Comparison of ENCODE assay signal across 23 mouse cellular contexts in genomic region chr3:88479828-88480227, GRCm38 (mm10). TPM values are rescaled to one million over a fixed set of nuclear protein-coding genes. Genes with fewer than 3 reads are reported as not detected.
DNase-seq lines count a peak whose midpoint lies in the region; ATAC-seq and TF ChIP-seq lines count a peak whose summit lies in the region.
"Had no signal": no experiment of that assay in that cellular context is flagged by ENCODE, and none has a peak within 500 bp of the region (broad histone marks: within the 10 kb centered on the region; RNA-seq: fewer than 3 reads in every experiment).

No protein-coding gene starts in this region.

- WGBS in midbrain, embryonic 11.5 days, result 80% methylated on average over 4 of the region's 4 CpGs
- 86% methylated on average over 4 of the region's 4 CpGs for WGBS in midbrain, embryonic 14.5 days

- peak; percentile 83 for DNase-seq in midbrain, embryonic 11.5 days (ENCODE audit: low spot score, missing footprints)
- no peak for DNase-seq in midbrain, embryonic 14.5 days
- DNase-seq in CH12.LX (ENCODE audit: extremely low read depth), result no peak
- DNase-seq in Muller cell, postnatal 12 days (ENCODE audit: inconsistent ontology term), result no peak
- no peak for DNase-seq in c-Kit-positive CD71-positive TER-119-positive erythroid progenitor cells, embryonic 14.5 days (ENCODE audit: low spot score)
- DNase-seq: adrenal gland, adult 2 months; adrenal gland, adult 8-10 months; adrenal gland, postnatal 10 days; adrenal gland, postnatal 14 days; adrenal gland, postnatal 25 days; adrenal gland, postnatal 36 days; B cell, adult 2 months; cerebellum, adult 11 months; cerebellum, adult 11-12 months; cerebellum, adult 18-20 months; cerebellum, adult 2 months; cerebellum, adult 8-10 months; cerebellum, adult 9-10 months had no signal

- no peak for TF ChIP-seq EP300 in CH12.LX (IDR thresholded peaks at IDR 0.05; ENCODE audit: low read length)

- no peak for ATAC-seq in midbrain, embryonic 11.5 days (ENCODE audit: low FRiP score)
- no peak for ATAC-seq in midbrain, embryonic 14.5 days (ENCODE audit: low FRiP score, low TSS enrichment)
- ATAC-seq: activated CD4-positive, CD25-positive, alpha-beta regulatory T cell, adult 4 months; CD4-positive, CD25-positive, alpha-beta regulatory T cell, adult 4 months; Patski had no signal

- H3K79me2 ChIP-seq in CH12.LX (replicated peaks; ENCODE audit: control insufficient read depth, extremely low read depth, insufficient read depth, poor library complexity, severe bottlenecking), result no peaks in the 10 kb centered on the region
- H3K79me2 ChIP-seq in myocyte (ENCODE audit: control insufficient read depth, insufficient read depth), result peaks cover 6% of the 10 kb centered on the region

- TF ChIP-seq POLR2A in CH12.LX (IDR thresholded peaks at IDR 0.05; ENCODE audit: low read depth, low read length), result no peak
- no peak for TF ChIP-seq POLR2A in myocyte (IDR thresholded peaks at IDR 0.05; ENCODE audit: insufficient read length, low read depth)

- no peak overlapping the region for H3K4me3 ChIP-seq in midbrain, embryonic 11.5 days (ENCODE audit: low read depth, low read length)
- no peak overlapping the region for H3K4me3 ChIP-seq in midbrain, embryonic 14.5 days (replicated peaks; ENCODE audit: low read depth, low read length)
- H3K4me3 ChIP-seq in CH12.LX (replicated peaks in 1 of 3; ENCODE audit: low read depth in 2 of 3, low read length in 2 of 3, poor library complexity in 1 of 3) (no peak overlapping the region), myocyte (no peak overlapping the region)

- dilution Hi-C loops in CH12.LX (cut with MboI; ENCODE audit: extremely low pct_ligation_motif_present, extremely low pct_unique_long_range_greater_than_20kb, low sequenced_read_pairs), result no loop called here

- peaks cover 5% of the 10 kb centered on the region; the same call in 1 of the 2 replicates for H3K4me1 ChIP-seq in midbrain, embryonic 11.5 days (ENCODE audit: control insufficient read depth, insufficient read depth, low read length)
- H3K4me1 ChIP-seq in midbrain, embryonic 14.5 days (ENCODE audit: control insufficient read depth, insufficient read depth, low read length), result no peaks in the 10 kb centered on the region; the same call in 1 of the 2 replicates
- H3K4me1 ChIP-seq in CH12.LX (ENCODE audit: control insufficient read depth in 1 of 2, insufficient read depth in 2 of 2), result 0 out of 4 replicates have a peak, but pooled peaks cover 0 to 2% of the 10 kb centered on the region in 2 experiments

- no peak for TF ChIP-seq CTCF in CH12.LX (conservative IDR thresholded peaks at IDR 0.05 in 1 of 2, IDR thresholded peaks at IDR 0.05 in 1 of 2; ENCODE audit: low read depth in 2 of 2, low read length in 2 of 2)

- no peaks in the 10 kb centered on the region for H3K9me3 ChIP-seq in midbrain, embryonic 11.5 days (ENCODE audit: control insufficient read depth, low read length)
- H3K9me3 ChIP-seq in midbrain, embryonic 14.5 days (ENCODE audit: control insufficient read depth, low read length), result no peaks in the 10 kb centered on the region
- H3K9me3 ChIP-seq in CH12.LX (replicated peaks; ENCODE audit: low read length), result no peaks in the 10 kb centered on the region
- H3K9me3 ChIP-seq: G1E had no signal

- no peak overlapping the region for H3K9ac ChIP-seq in midbrain, embryonic 11.5 days (ENCODE audit: low read length)
- H3K9ac ChIP-seq in midbrain, embryonic 14.5 days (replicated peaks; ENCODE audit: low read length), result no peak overlapping the region
- H3K9ac ChIP-seq in CH12.LX (ENCODE audit: insufficient read depth, low read depth), result no peak overlapping the region

- TF ChIP-seq RAD21 in CH12.LX (IDR thresholded peaks at IDR 0.05; ENCODE audit: low read depth, low read length), result no peak

- H3K4me2 ChIP-seq in midbrain, embryonic 11.5 days, result no peak overlapping the region
- H3K4me2 ChIP-seq in midbrain, embryonic 14.5 days (ENCODE audit: low read length), result no peak overlapping the region
- no peak overlapping the region for H3K4me2 ChIP-seq in CH12.LX (ENCODE audit: insufficient read depth, low read depth, poor library complexity, severe bottlenecking)
- H3K4me2 ChIP-seq in myocyte (ENCODE audit: low read depth), result no peak overlapping the region

- in situ Hi-C loops in CH12.LX (cut with MboI; ENCODE audit: low pct_ligation_motif_present, low pct_unique_long_range_greater_than_20kb, low sequenced_read_pairs), result no loop called here

- no peaks in the 10 kb centered on the region for H3K36me3 ChIP-seq in midbrain, embryonic 11.5 days (ENCODE audit: control insufficient read depth, insufficient read depth, low read length)
- H3K36me3 ChIP-seq in midbrain, embryonic 14.5 days (ENCODE audit: control insufficient read depth, insufficient read depth, low read length), result no peaks in the 10 kb centered on the region
- H3K36me3 ChIP-seq in CH12.LX (replicated peaks in 1 of 2; ENCODE audit: control insufficient read depth in 1 of 2, insufficient read depth in 1 of 2, low read length in 1 of 2) (peaks cover 16 to 28% of the 10 kb centered on the region in 2 experiments), myocyte (ENCODE audit: control insufficient read depth, insufficient read depth) (peaks cover 37% of the 10 kb centered on the region)

- peaks cover 21% of the 10 kb centered on the region for H3K27me3 ChIP-seq in midbrain, embryonic 11.5 days (ENCODE audit: control insufficient read depth, insufficient read depth, low read length)
- peaks cover 25% of the 10 kb centered on the region for H3K27me3 ChIP-seq in midbrain, embryonic 14.5 days (ENCODE audit: control insufficient read depth, insufficient read depth, low read length)
- H3K27me3 ChIP-seq in CH12.LX (replicated peaks) (peaks cover 17% of the 10 kb centered on the region), myocyte (ENCODE audit: control insufficient read depth, insufficient read depth, insufficient read length) (no peaks in the 10 kb centered on the region)
- H3K27me3 ChIP-seq: Patski had no signal

- H3ac ChIP-seq in myocyte (ENCODE audit: control insufficient read depth, insufficient read length), result no peak overlapping the region

- H3K27ac ChIP-seq in midbrain, embryonic 11.5 days (ENCODE audit: low read depth, low read length), result no peak overlapping the region
- H3K27ac ChIP-seq in midbrain, embryonic 14.5 days (replicated peaks; ENCODE audit: low read depth, low read length), result no peak overlapping the region
- H3K27ac ChIP-seq in CH12.LX (ENCODE audit: insufficient read depth, low read depth), result no peak overlapping the region

TF ChIP-seq in CH12.LX, 34 proteins besides CTCF, POLR2A, EP300 and RAD21:
- 0 out of 2 replicates have a peak, but pooled peaks have one; percentile 22 for TF ChIP-seq BHLHE40 (IDR thresholded peaks at IDR 0.05; ENCODE audit: low read depth, low read length)
- no peak for TF ChIP-seq KAT2A (IDR thresholded peaks at IDR 0.05; ENCODE audit: insufficient replicate concordance, low read length)
- no peak for TF ChIP-seq ZNF384 (IDR thresholded peaks at IDR 0.05; ENCODE audit: low read depth, low read length)
- no peak for TF ChIP-seq TCF12 (IDR thresholded peaks at IDR 0.05; ENCODE audit: low read depth, low read length)
- TF ChIP-seq UBTF (IDR thresholded peaks at IDR 0.05; ENCODE audit: low read depth, low read length), result no peak

TF ChIP-seq in myocyte, 11 proteins besides CTCF, POLR2A, EP300 and RAD21:
- TF ChIP-seq POLR2AphosphoS2 (IDR thresholded peaks at IDR 0.05; ENCODE audit: insufficient read length, low read depth) (peak; percentile 84), REST (IDR thresholded peaks at IDR 0.05; ENCODE audit: insufficient read depth, insufficient read length) (no peak)

RNA-seq across cellular contexts. Expression of gene Sema4a, which starts 18.8 kb away (rescaled TPM):
- polyA plus RNA-seq in midbrain, embryonic 11.5 days (2014; fragmentation: Nextera tagmentation; extraction: Ambion mirVana), result 6.3 and 6.8 TPM in 2 replicates
- 28.8 and 32.1 TPM in 2 replicates for polyA plus RNA-seq in midbrain, embryonic 14.5 days (2014; fragmentation: Nextera tagmentation; extraction: Ambion mirVana)
- total RNA-seq in CH12.LX (2012; rRNA removed) (4.5 and 4.7 TPM in 2 replicates), CH12.LX (2014; rRNA removed) (2.3 and 3.5 TPM in 2 replicates)
- polyA plus RNA-seq in CH12.LX (2012; ENCODE audit: insufficient read length, low read depth) (7.1 and 7.9 TPM in 2 replicates), myocyte (2012; fragmentation: generic; extraction: Trizol) (0.35 TPM)

RNA-seq across cellular contexts. Expression of gene Lmna, which starts 29.9 kb away (rescaled TPM):
- polyA plus RNA-seq in midbrain, embryonic 11.5 days (2014; fragmentation: Nextera tagmentation; extraction: Ambion mirVana), result 17.9 and 21.2 TPM in 2 replicates
- 31.0 and 34.3 TPM in 2 replicates for polyA plus RNA-seq in midbrain, embryonic 14.5 days (2014; fragmentation: Nextera tagmentation; extraction: Ambion mirVana)
- 60.7 and 67.7 TPM in 2 replicates for total RNA-seq in CH12.LX (2012; rRNA removed)
- 16.1 and 19.8 TPM in 2 replicates for total RNA-seq in CH12.LX (2014; rRNA removed)
- 17.2 and 21.5 TPM in 2 replicates for polyA plus RNA-seq in CH12.LX (2012; ENCODE audit: insufficient read length, low read depth)
- 954 TPM for polyA plus RNA-seq in myocyte (2012; fragmentation: generic; extraction: Trizol)

RNA-seq across cellular contexts. Expression of gene Mex3a, which starts 52.4 kb away (rescaled TPM):
- polyA plus RNA-seq in midbrain, embryonic 11.5 days (2014; fragmentation: Nextera tagmentation; extraction: Ambion mirVana), result 44.5 and 45.1 TPM in 2 replicates
- polyA plus RNA-seq in midbrain, embryonic 14.5 days (2014; fragmentation: Nextera tagmentation; extraction: Ambion mirVana), result 50.8 and 51.8 TPM in 2 replicates
- total RNA-seq in CH12.LX (2012; rRNA removed) (3.4 and 4.9 TPM in 2 replicates), CH12.LX (2014; rRNA removed) (0.86 and 1.1 TPM in 2 replicates)
- polyA plus RNA-seq in CH12.LX (2012; ENCODE audit: insufficient read length, low read depth) (2.0 and 2.5 TPM in 2 replicates), myocyte (2012; fragmentation: generic; extraction: Trizol) (8.1 TPM)

RNA-seq across cellular contexts. Expression of gene Slc25a44, which starts 54.9 kb away (rescaled TPM):
- 20.8 and 22.3 TPM in 2 replicates for polyA plus RNA-seq in midbrain, embryonic 11.5 days (2014; fragmentation: Nextera tagmentation; extraction: Ambion mirVana)
- 34.1 and 38.0 TPM in 2 replicates for polyA plus RNA-seq in midbrain, embryonic 14.5 days (2014; fragmentation: Nextera tagmentation; extraction: Ambion mirVana)
- total RNA-seq in CH12.LX (2012; rRNA removed), result 8.9 and 11.5 TPM in 2 replicates
- total RNA-seq in CH12.LX (2014; rRNA removed), result 12.9 and 13.2 TPM in 2 replicates
- 15.9 and 17.5 TPM in 2 replicates for polyA plus RNA-seq in CH12.LX (2012; ENCODE audit: insufficient read length, low read depth)
- polyA plus RNA-seq in myocyte (2012; fragmentation: generic; extraction: Trizol), result 19.3 TPM

Comparison
In these comparisons a context has a peak if more than half of its experiments do, and no peak if none do; other contexts are left out.
1. RNA of gene Lmna, which starts 29.9 kb away (polyA plus RNA-seq): 954 TPM in myocyte (single experiment); 31.0 to 34.3 TPM in midbrain, embryonic 14.5 days, 17.9 to 21.2 TPM in midbrain, embryonic 11.5 days and 17.2 to 21.5 TPM in CH12.LX; every median in the first group is over 10 times any median in the second.